Mouse (Mus musculus) right cerebral cortex, postnatal 36 days (tissue): ENCODE results near the gene Slc41a1.
A peak's percentile ranks its signal among the peaks of the same experiment; 100 is the strongest.
"Not testable (repeated sequence)": the region's sequence is repeated elsewhere in the genome, so short reads cannot be mapped to it uniquely, and the experiment has no call there.

Experiments
- DNase-seq, 2 experiments: peaks; one replicate each; pipeline ENCODE4 v3.0.0; 2022; ENCODE audit warnings: low spot score in 2 of 2, mixed read lengths in 1 of 2

The Slc41a1 gene

DNA sequence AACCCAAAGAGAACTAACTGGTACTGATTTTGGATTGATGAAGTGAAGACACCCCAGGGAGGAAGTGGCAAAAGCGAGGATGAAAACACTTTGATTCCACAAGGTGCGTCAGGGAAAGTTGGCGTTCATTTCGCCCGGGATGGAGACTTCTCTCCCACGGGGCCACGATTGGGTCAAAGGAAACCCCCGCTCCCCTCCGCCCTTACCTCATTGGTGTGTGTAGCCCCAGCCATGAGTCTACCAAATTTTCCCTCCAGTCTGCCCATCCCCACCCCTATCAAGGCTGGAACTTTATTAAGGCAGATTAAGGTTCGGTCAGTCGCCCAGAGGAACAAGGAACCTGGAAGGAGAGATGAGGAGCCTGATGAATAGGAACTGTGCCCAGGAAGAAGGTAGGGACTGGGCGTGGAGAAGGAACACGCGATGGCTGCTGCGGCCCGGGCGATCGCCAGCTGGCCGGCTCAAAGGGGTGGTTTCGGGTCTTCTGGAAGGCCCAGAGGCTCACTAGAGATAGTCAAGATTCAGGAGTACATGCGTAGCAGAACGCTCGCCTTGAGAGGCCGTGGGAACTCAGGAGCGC, at the start of gene Slc41a1:
Gene Slc41a1 (plus strand): TSS at position 287 of the 580 bp plus-strand sequence.
- no peak for DNase-seq

- DNase-seq = no peak
Measured at GRCm38 (mm10) chr1:131794591-131794990, 32.7 kb upstream of the Slc41a1 start.

- DNase-seq = no peak
Measured at GRCm38 (mm10) chr1:131795171-131795570, 32.1 kb upstream of the Slc41a1 start.

DNA sequence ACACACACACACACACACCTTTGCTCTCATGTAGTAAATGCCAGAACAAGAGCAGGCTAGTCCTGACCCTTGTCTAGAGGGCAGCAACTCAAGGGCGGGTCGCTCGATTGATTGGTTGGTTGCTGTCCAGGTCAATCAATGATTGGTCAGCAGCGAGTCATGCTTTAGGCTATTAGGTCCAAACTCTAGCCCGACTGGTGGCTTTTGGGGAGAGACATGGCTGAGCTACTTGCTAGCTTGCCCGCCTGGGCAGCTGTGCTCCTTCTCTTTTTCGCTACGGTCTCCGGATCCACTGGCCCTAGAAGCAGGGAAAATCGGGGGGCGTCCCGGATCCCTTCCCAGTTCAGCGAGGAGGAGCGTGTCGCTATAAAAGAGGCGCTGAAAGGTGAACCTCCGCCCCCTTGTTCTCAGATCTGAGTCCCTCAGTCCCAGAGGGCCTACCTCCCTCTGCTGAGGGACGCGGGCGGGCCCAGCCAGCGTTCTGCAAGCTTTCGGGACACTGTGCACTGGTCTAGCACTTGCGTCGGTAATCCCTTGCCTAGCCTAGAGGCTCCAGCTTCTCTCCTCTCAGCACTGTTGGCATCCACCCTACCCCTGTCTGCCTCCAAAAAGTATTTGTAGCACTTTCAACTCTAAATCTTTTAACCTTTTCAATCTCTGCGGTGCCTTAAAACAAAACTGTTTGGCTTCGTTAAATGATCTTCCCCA, 29.9 kb upstream of the Slc41a1 start, which contains the start of gene Pm20d1:
Gene Pm20d1 (plus strand): TSS at position 180 of the 708 bp plus-strand sequence.
- no peak for DNase-seq

GRCm38 (mm10) chr1:131800001-131800400, 27.3 kb upstream of the Slc41a1 start:
- DNase-seq = no peak

DNA sequence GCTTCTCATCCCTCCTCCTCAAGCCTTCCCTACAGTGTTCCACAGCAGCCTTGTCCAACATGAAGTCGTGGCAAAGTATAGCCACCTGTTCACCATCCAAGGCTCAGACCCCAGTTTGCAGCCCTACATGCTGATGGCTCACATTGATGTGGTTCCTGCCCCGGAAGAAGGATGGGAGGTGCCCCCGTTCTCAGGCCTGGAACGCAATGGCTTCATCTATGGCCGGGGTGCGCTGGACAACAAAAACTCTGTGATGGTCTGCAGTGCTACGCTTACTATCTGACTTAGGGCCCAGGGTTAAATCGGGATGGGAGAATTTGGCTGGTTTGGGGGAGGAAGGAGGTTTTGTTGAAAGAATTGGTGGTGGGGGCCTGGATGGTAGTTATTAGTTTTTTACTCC, 26.2 kb upstream of the Slc41a1 start:
- DNase-seq = no peak

DNA sequence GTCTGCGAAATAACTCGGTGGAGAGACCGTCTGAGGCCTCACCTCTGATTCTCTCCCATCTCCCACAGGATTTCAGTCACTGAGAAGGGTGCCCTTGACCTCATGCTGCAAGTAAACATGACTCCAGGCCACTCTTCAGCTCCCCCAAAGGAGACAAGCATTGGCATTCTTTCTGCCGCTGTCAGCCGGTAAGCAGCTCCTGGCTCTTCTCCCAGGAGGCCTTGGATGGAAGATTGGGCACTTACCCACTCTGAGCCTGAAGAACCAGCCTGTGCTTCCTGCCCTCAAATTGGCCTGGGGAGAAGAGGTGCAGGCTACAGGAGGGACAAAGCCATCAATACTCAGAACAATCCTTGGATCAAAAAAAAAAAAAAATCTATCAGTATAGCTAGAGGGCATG, 24.6 kb upstream of the Slc41a1 start:
- no peak for DNase-seq

GRCm38 (mm10) chr1:131804166-131804565, 23.1 kb upstream of the Slc41a1 start:
- DNase-seq = no peak

DNA sequence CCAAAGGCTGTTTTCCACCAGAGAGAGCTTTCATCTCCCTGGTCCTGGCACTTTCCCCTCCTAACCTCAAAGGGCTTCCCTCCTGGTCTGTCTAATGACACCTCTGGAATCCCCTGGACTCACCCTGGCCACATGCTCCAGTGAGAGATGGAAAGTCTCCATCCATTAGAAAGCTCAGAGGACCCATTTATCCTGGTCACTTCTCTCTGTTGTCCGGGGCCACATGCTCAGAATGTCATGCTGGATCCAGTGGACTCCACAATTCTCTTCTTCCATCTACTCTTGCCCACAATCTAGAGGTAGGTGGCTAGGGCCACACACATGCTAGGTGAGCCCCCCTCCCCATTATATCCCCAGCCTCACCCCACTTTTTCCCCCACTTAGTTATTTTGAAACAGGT, 18.3 kb upstream of the Slc41a1 start:
- DNase-seq = no peak

GRCm38 (mm10) chr1:131809651-131810050, 17.6 kb upstream of the Slc41a1 start:
- DNase-seq = no peak

- DNase-seq = no peak
Measured at GRCm38 (mm10) chr1:131811393-131811792, 15.9 kb upstream of the Slc41a1 start.

- DNase-seq = no peak
Measured at GRCm38 (mm10) chr1:131812006-131812405, 15.3 kb upstream of the Slc41a1 start.

DNA sequence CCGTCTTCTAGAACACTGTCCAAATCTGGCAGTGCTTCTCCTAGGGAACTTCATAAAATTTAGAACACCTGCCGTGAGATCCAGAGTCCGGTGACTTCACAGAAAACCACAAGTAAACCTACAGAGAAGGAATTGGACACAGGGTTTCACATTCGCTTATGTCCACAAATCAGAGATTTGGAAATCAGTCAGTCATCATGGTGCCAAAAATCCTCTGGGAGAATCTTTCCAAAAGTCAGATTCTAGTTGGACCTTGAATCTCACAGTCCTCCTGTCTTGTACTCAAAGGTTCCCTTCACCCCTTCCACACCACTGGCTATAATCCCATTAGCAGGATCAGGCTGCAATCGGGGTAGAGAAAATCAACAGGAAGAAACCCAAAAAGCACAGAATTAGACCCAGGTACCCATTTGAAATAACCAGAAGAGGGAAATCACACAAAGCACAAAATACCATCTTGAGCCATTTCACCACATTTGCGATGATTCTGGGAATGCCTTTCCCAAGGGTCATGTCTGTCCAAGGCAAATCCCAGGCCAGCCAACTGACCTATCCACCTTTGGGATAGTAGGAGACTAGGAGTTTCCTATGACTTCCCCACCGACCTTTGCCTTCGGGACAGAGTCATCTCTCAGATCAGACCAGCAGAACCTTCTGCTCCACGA, 14.5 kb upstream of the Slc41a1 start:
- DNase-seq = no peak

GRCm38 (mm10) chr1:131813731-131814130, 13.6 kb upstream of the Slc41a1 start:
- DNase-seq = no peak

GRCm38 (mm10) chr1:131814191-131814590, 13.1 kb upstream of the Slc41a1 start:
- DNase-seq = no peak

- no peak for DNase-seq
Measured at GRCm38 (mm10) chr1:131816886-131817285, 10.4 kb upstream of the Slc41a1 start.

DNA sequence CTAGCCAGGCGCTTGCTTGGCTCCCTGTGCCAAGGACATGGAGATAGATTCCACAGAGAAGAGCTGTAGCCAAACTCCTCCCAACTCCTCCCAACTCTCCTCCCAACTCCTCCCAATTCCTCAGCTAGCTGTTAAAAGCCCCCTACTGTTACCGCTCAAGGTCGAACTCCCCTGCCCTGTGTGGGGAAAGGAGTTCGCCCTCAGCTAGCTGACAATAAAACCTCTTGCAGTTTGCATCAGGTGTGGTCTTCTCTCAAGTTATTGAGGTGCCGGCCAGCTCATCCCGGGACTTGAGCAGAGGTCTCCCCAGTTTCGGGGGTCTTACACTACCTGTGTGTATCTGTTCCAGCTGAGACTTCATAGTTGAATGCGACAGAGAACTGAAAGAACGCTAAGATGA, 6.9 kb upstream of the Slc41a1 start:
- not testable (repeated sequence) for DNase-seq

- peak in 1 of 2 experiments; percentile 18 for DNase-seq
Measured at GRCm38 (mm10) chr1:131820887-131821328, 6.4 kb upstream of the Slc41a1 start.

GRCm38 (mm10) chr1:131822292-131822691, 5.0 kb upstream of the Slc41a1 start:
- no peak for DNase-seq

- no peak for DNase-seq
Measured at GRCm38 (mm10) chr1:131822856-131823492, 4.3 kb upstream of the Slc41a1 start.

DNA sequence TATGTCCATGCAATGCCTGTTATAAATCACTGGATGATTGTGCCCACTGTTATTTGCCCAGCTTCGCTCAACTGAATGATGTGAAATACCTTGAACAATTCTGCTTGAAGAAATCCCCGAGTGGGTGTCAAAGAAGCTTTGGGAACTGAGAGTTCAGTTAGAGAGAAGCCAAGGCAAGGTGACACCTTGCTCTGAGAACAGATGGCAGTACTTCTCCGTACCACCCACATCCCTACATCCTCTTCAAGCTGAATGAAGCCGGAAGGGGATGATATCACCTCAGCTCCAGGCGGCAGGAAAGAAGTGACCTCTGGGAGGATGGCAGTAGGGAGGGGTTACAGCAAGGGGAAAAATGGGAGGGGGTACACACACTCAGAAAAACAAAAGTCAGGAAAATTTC, 3.7 kb upstream of the Slc41a1 start:
- DNase-seq = peak in 1 of 2 experiments; percentile 65

DNA sequence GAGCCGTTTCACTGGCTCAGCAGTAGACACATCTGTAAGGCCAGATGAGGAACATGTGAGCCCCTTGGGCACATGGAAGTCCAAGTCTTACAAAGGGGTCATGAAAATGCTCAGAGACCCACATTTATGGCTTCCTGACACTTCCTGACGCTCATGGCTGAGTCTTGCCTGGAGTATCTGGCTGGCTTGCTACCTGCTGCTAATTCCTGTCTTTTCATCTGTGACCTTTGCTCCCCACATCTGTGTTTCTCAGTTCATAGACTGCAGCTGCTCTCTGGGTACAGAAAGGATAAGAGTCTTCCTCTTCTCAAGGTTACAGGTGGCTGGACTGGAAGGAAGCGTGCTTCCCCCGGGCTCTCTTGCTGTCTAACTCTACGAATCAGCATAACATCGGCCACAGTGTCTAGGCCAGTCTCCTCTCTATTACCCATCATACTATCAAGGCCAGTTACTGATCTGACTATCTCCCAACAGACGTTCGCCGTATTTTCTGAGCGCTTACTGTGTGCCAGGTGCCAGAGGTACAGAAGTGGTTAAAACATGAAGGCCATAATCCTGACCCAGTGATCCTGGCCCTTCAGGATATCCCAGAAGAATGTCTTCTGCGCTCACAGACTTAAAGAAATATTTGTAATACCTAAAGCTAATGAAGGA, 2.6 kb upstream of the Slc41a1 start:
- DNase-seq = no peak
